Mouse (Mus musculus): ENCODE data around the gene Slamf7. TPM values are rescaled to one million over a fixed set of nuclear protein-coding genes. Genes with fewer than 3 reads are reported as not detected.

Gene Slamf7
- 0.02 and 0.06 TPM in 2 replicates for polyA plus RNA-seq (2012; rRNA removed)

DNA sequence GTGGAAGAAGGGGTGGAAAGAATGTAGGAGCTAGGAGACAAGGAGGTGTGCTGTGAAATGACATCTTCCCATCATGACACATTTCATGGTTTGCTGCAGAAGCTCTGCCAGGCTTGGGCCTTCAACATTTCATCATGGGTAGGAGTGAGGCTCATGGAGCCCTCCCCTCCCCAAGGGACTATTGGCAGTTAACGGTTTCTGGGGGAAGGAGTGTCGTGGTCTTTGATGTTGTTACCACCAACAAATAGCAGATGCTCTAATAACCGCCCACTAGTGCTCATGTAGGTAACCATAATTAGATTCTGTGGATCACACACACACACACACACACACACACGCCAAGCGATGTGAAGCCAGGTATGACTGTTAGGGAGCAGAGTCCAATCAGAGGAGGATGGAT lies at the start of gene Slamf7:
Gene Slamf7 (minus strand): TSS at position 302 of the 400 bp plus-strand sequence.

DNA sequence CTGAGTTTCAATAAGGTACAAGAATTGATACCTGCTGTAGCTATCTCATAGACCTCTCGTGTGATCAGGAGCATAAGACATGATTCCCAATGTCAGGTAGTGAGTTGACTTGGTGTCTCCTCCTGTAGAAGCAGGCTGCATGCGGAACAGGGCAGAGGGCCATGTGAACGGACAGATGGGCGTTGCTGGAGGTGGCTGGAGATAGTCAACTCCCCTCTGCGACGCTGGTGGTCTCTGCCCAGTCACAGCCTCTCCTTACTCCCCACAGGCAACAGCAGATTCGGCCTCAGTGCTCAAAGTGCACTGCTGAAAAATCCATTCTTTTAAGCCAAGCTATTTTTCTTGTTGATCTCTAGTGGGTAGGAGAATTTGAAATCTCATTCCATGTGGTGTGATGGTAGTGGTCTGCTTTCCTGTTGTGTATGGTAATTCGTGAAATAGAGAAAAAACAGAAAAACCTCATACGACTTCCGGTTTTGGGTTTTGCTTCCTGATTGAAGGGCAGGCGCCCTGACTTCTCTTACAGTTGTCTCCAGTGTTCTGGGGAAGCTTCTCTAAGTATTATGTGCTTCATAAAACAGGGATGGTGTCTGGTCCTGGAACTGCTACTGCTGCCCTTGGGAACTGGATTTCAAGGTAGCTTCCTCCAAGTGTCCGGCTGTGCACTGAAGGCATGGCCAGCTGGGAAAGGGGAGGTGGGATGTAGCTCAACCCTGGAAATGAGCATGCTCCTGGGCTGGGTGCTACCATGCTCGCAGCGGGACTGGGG lies 28.9 kb upstream of the Slamf7 start, which contains the start of gene Cd48:
Gene Cd48 (plus strand): TSS at position 479 of the 769 bp plus-strand sequence.

DNA sequence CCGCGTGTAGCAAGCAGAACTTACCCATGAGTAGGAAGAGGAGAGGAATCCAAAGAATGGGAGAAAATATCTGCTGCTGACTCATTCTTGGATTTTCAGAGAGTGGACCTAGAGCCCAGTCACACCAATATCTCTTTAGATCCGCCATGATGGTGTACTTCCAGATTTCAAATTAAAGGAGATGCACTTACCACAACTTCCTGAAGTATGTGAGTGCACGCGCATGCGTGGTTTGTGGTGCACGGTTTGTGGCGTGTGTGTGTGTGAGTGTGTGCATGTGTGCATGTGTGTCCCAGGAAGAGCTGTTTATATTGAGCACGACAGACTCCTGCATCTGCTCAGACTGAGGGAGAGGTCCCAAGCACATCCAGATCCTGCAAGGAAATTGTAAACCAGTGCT lies 45.7 kb downstream of the Slamf7 start, which contains the start of gene Ly9:
Gene Ly9 (minus strand): TSS at position 235 of the 400 bp plus-strand sequence.

Other genes with a start within 250 kb of the Slamf7 start
- 13.6 and 16.4 TPM in 2 replicates for gene Usf1, start 241.7 kb downstream of the Slamf7 start, polyA plus RNA-seq (2012; rRNA removed)
- gene Tstd1, start 234.2 kb downstream of the Slamf7 start, polyA plus RNA-seq (2012; rRNA removed) = 0.86 and 0.90 TPM in 2 replicates
- gene F11r, start 215.5 kb downstream of the Slamf7 start, polyA plus RNA-seq (2012; rRNA removed) = 12.0 and 13.4 TPM in 2 replicates
- 2.0 and 2.4 TPM in 2 replicates for gene Alyref2, start 149.6 kb downstream of the Slamf7 start, polyA plus RNA-seq (2012; rRNA removed)
- not detected in 2 replicates for gene Itln1, start 117.7 kb downstream of the Slamf7 start, polyA plus RNA-seq (2012; rRNA removed)
- 0.11 and 0.17 TPM in 2 replicates for gene Cd244a, start 93.8 kb downstream of the Slamf7 start, polyA plus RNA-seq (2012; rRNA removed)
- 1.1 and 1.5 TPM in 2 replicates for gene Ly9, start 45.6 kb downstream of the Slamf7 start, polyA plus RNA-seq (2012; rRNA removed)
- gene Cd48, start 29.0 kb upstream of the Slamf7 start, polyA plus RNA-seq (2012; rRNA removed) = 4.7 and 6.8 TPM in 2 replicates
- gene Slamf1, start 114.1 kb upstream of the Slamf7 start, polyA plus RNA-seq (2012; rRNA removed) = 1.6 and 1.8 TPM in 2 replicates
- 3.2 and 4.5 TPM in 2 replicates for gene Cd84, start 186.7 kb upstream of the Slamf7 start, polyA plus RNA-seq (2012; rRNA removed)
- 0.25 and 0.30 TPM in 2 replicates for gene Gm10521, start 242.6 kb upstream of the Slamf7 start, polyA plus RNA-seq (2012; rRNA removed)